Mouse (Mus musculus): Measurements from ENCODE around the gene Tmc6. TPM values are rescaled to one million over a fixed set of nuclear protein-coding genes. Genes with fewer than 3 reads are reported as not detected.

The Tmc6 gene
- polyA plus RNA-seq, 1 experiment from 2014 or later, result 20.2 TPM

- Histone ChIP-seq H3K27ac (ENCODE audit: low read depth) (peak overlapping the region; percentile 0; the same call in 1 of the 2 replicates), H3K4me2 (ENCODE audit: low read depth, low read length) (no peak overlapping the region), H3K9me3 (ENCODE audit: low read length) (no peaks in the 10 kb centered on the region), H3K27me3 (ENCODE audit: insufficient read depth, low read length) (no peaks in the 10 kb centered on the region), H3K9ac (replicated peaks) (no peak overlapping the region), H3K36me3 (replicated peaks; ENCODE audit: insufficient read depth, low read length) (peaks cover 41% of the 10 kb centered on the region), H3K4me3 (ENCODE audit: low read depth, low read length) (no peak overlapping the region), H3K4me1 (ENCODE audit: insufficient read depth) (no peaks in the 10 kb centered on the region)
- TF ChIP-seq CTCF (IDR thresholded peaks at IDR 0.05; ENCODE audit: low read depth) (no peak), EP300 (IDR thresholded peaks at IDR 0.05; ENCODE audit: low read depth) (no peak)
- 65% methylated on average over 3 of the region's 3 CpGs for WGBS (ENCODE audit: insufficient replicate concordance)
- ATAC-seq (no peak), DNase-seq (no peak)
Observed at GRCm38 (mm10) chr11:117718838-117719237, 63.2 kb downstream of the Tmc6 start.

Other genes starting within 250 kb of the Tmc6 start
- gene Tnrc6c, start 127.9 kb downstream of the Tmc6 start, polyA plus RNA-seq (2015; fragmentation: Nextera tagmentation; extraction: Ambion mirVana), result 2.8 and 3.0 TPM in 2 replicates
- 6.3 and 6.8 TPM in 2 replicates for gene Tmc8, start 122 bp downstream of the Tmc6 start, polyA plus RNA-seq (2015; fragmentation: Nextera tagmentation; extraction: Ambion mirVana)
- 32.7 and 33.8 TPM in 2 replicates for gene 6030468B19Rik, start 15.5 kb upstream of the Tmc6 start, polyA plus RNA-seq (2015; fragmentation: Nextera tagmentation; extraction: Ambion mirVana)
- gene Gm20708, start 27.5 kb upstream of the Tmc6 start, polyA plus RNA-seq (2015; fragmentation: Nextera tagmentation; extraction: Ambion mirVana), result 0.33 and 0.48 TPM in 2 replicates
- gene Syngr2, start 27.5 kb upstream of the Tmc6 start, polyA plus RNA-seq (2015; fragmentation: Nextera tagmentation; extraction: Ambion mirVana), result 60.6 and 62.2 TPM in 2 replicates
- gene Afmid, start 43.7 kb upstream of the Tmc6 start, polyA plus RNA-seq (2015; fragmentation: Nextera tagmentation; extraction: Ambion mirVana), result 32.9 and 34.4 TPM in 2 replicates
- 96.8 and 101 TPM in 2 replicates for gene Tk1, start 43.9 kb upstream of the Tmc6 start, polyA plus RNA-seq (2015; fragmentation: Nextera tagmentation; extraction: Ambion mirVana)
- gene Birc5, start 67.1 kb upstream of the Tmc6 start, polyA plus RNA-seq (2015; fragmentation: Nextera tagmentation; extraction: Ambion mirVana), result 193 and 197 TPM in 2 replicates
- gene Tmem235, start 78.6 kb upstream of the Tmc6 start, polyA plus RNA-seq (2015; fragmentation: Nextera tagmentation; extraction: Ambion mirVana), result not detected in 2 replicates
- 6.6 and 7.1 TPM in 2 replicates for gene Tha1, start 91.3 kb upstream of the Tmc6 start, polyA plus RNA-seq (2015; fragmentation: Nextera tagmentation; extraction: Ambion mirVana)
- gene Socs3, start 187.8 kb upstream of the Tmc6 start, polyA plus RNA-seq (2015; fragmentation: Nextera tagmentation; extraction: Ambion mirVana), result 3.5 and 5.8 TPM in 2 replicates
- gene Pgs1, start 204.1 kb upstream of the Tmc6 start, polyA plus RNA-seq (2015; fragmentation: Nextera tagmentation; extraction: Ambion mirVana), result 9.1 and 10.1 TPM in 2 replicates

Measured in liver, postnatal 0 days (tissue).